In genomic region chr7:90475793-90476312, GRCm38 (mm10) we compare ENCODE assay signal across 8 mouse cellular contexts. TPM values are rescaled to one million over a fixed set of nuclear protein-coding genes. Genes with fewer than 3 reads are reported as not detected.
DNase-seq lines count a peak whose midpoint lies in the region; ATAC-seq and TF ChIP-seq lines count a peak whose summit lies in the region.

TSS of gene Tmem126b (minus strand) at chr7:90476001.

- peak within 1 kb of the TSS; percentile 75 for H3K9ac ChIP-seq in heart, embryonic 12.5 days
- peak within 1 kb of the TSS; percentile 67 for H3K9ac ChIP-seq in kidney, postnatal 0 days (ENCODE audit: low read depth, low read length)
- H3K9ac ChIP-seq in liver, embryonic 11.5 days (ENCODE audit: low read depth, low read length): peak within 1 kb of the TSS; percentile 75
- peak within 1 kb of the TSS; percentile 60 for H3K9ac ChIP-seq in stomach, embryonic 14.5 days (replicated peaks; ENCODE audit: low read depth, low read length)

- TF ChIP-seq CTCF in kidney, postnatal 0 days (IDR thresholded peaks at IDR 0.05; ENCODE audit: low read depth): no peak

- H3K4me1 ChIP-seq in heart, embryonic 12.5 days (replicated peaks): peaks cover 8% of the 10 kb centered on the region
- H3K4me1 ChIP-seq in kidney, postnatal 0 days (replicated peaks; ENCODE audit: insufficient read depth, low read length): peaks cover 5% of the 10 kb centered on the region; the same call in 1 of the 2 replicates
- peaks cover 7% of the 10 kb centered on the region for H3K4me1 ChIP-seq in liver, embryonic 11.5 days (replicated peaks; ENCODE audit: control insufficient read depth, insufficient read depth, low read length)
- 0 out of 2 replicates have a peak, but pooled peaks cover 4% of the 10 kb centered on the region for H3K4me1 ChIP-seq in stomach, embryonic 14.5 days (ENCODE audit: control insufficient read depth, insufficient read depth, low read length)

- ATAC-seq in erythroid progenitor cell, adult 5-6 weeks (replicated peaks; ENCODE audit: low FRiP score, poor library complexity, severe bottlenecking): peak; percentile 98
- ATAC-seq in heart, embryonic 12.5 days (ENCODE audit: insufficient number of reproducible peaks, low FRiP score): peak; percentile 100
- ATAC-seq in kidney, postnatal 0 days (replicated peaks; ENCODE audit: low FRiP score, low read depth): peak; percentile 100
- peak; percentile 100 for ATAC-seq in liver, embryonic 11.5 days (replicated peaks; ENCODE audit: low FRiP score)
- peak; percentile 100 for ATAC-seq in stomach, embryonic 14.5 days (ENCODE audit: insufficient number of reproducible peaks, insufficient read depth, low FRiP score, low read depth)

- peaks cover 5% of the 10 kb centered on the region for H3K36me3 ChIP-seq in heart, embryonic 12.5 days
- no peaks in the 10 kb centered on the region for H3K36me3 ChIP-seq in kidney, postnatal 0 days (ENCODE audit: insufficient read depth, low read length)
- H3K36me3 ChIP-seq in liver, embryonic 11.5 days (ENCODE audit: control insufficient read depth, insufficient read depth, low read length): no peaks in the 10 kb centered on the region
- no peaks in the 10 kb centered on the region for H3K36me3 ChIP-seq in stomach, embryonic 14.5 days (ENCODE audit: control insufficient read depth, insufficient read depth, low read length)

- H3K9me3 ChIP-seq in heart, embryonic 12.5 days (replicated peaks): no peaks in the 10 kb centered on the region
- no peaks in the 10 kb centered on the region for H3K9me3 ChIP-seq in kidney, postnatal 0 days (replicated peaks; ENCODE audit: low read length)
- no peaks in the 10 kb centered on the region for H3K9me3 ChIP-seq in liver, embryonic 11.5 days (ENCODE audit: control insufficient read depth, low read length)
- no peaks in the 10 kb centered on the region for H3K9me3 ChIP-seq in stomach, embryonic 14.5 days (ENCODE audit: control insufficient read depth, low read depth, low read length)

- 0 out of 2 replicates have a peak, but pooled peaks cover 2% of the 10 kb centered on the region for H3K27me3 ChIP-seq in heart, embryonic 12.5 days (replicated peaks)
- 0 out of 2 replicates have a peak, but pooled peaks cover 4% of the 10 kb centered on the region for H3K27me3 ChIP-seq in kidney, postnatal 0 days (ENCODE audit: insufficient read depth, low read length)
- no peaks in the 10 kb centered on the region for H3K27me3 ChIP-seq in liver, embryonic 11.5 days (replicated peaks; ENCODE audit: control insufficient read depth, insufficient read depth, low read length)
- no peaks in the 10 kb centered on the region for H3K27me3 ChIP-seq in stomach, embryonic 14.5 days (ENCODE audit: control insufficient read depth, insufficient read depth, low read length)

- peak within 1 kb of the TSS; percentile 94 for H3K4me2 ChIP-seq in heart, embryonic 12.5 days
- peak within 1 kb of the TSS; percentile 93 for H3K4me2 ChIP-seq in kidney, postnatal 0 days (ENCODE audit: low read length)
- H3K4me2 ChIP-seq in liver, embryonic 11.5 days: peak within 1 kb of the TSS; percentile 98
- H3K4me2 ChIP-seq in stomach, embryonic 14.5 days (replicated peaks; ENCODE audit: low read depth, low read length): peak within 1 kb of the TSS; percentile 81

- peak within 1 kb of the TSS; percentile 41; the same call in 1 of the 2 replicates for H3K27ac ChIP-seq in heart, embryonic 12.5 days (ENCODE audit: poor library complexity, severe bottlenecking)
- H3K27ac ChIP-seq in kidney, postnatal 0 days: peak within 1 kb of the TSS; percentile 42; the same call in 1 of the 2 replicates
- H3K27ac ChIP-seq in liver, embryonic 11.5 days (ENCODE audit: low read depth, low read length): peak within 1 kb of the TSS; percentile 9; the same call in 1 of the 2 replicates
- H3K27ac ChIP-seq in stomach, embryonic 14.5 days (ENCODE audit: low read length): no peak within 1 kb of the TSS; the same call in 1 of the 2 replicates

- peak within 1 kb of the TSS; percentile 69 for H3K4me3 ChIP-seq in heart, embryonic 12.5 days
- peak within 1 kb of the TSS; percentile 68 for H3K4me3 ChIP-seq in kidney, postnatal 0 days (replicated peaks; ENCODE audit: low read depth, low read length)
- H3K4me3 ChIP-seq in liver, embryonic 11.5 days (ENCODE audit: low read depth, low read length): peak within 1 kb of the TSS; percentile 65
- peak within 1 kb of the TSS; percentile 65 for H3K4me3 ChIP-seq in stomach, embryonic 14.5 days (ENCODE audit: low read depth, low read length)

- under 1% methylated on average over 36 of the region's 36 CpGs for WGBS in heart, embryonic 12.5 days
- WGBS in kidney, postnatal 0 days: under 1% methylated on average over 36 of the region's 36 CpGs
- under 1% methylated on average over 36 of the region's 36 CpGs for WGBS in liver, embryonic 11.5 days
- WGBS in stomach, embryonic 14.5 days: 1% methylated on average over 35 of the region's 36 CpGs

- DNase-seq in CD4-positive helper T cell, adult 2 months (ENCODE audit: low read depth, low spot score): peak; percentile 99
- DNase-seq in brain, embryonic 18.5 days (ENCODE audit: low read depth, low spot score): peak; percentile 91
- DNase-seq in kidney, postnatal 0 days (ENCODE audit: low spot score): peak; percentile 97
- peak; percentile 97 for DNase-seq in liver, embryonic 11.5 days (ENCODE audit: low spot score)
- peak; percentile 99 for DNase-seq in naive thymus-derived CD4-positive, alpha-beta T cell, adult 2 months (ENCODE audit: low read depth)

RNA-seq across cellular contexts. Expression of gene Tmem126b, which starts in this region (rescaled TPM):
- 1.8 and 9.6 TPM in 2 replicates for total RNA-seq in erythroid progenitor cell, adult 5-6 weeks (2015; ENCODE audit: low replicate concordance)
- 6.0 and 8.6 TPM in 2 replicates for total RNA-seq in erythroid progenitor cell, adult 5-6 weeks (2017; ENCODE audit: low replicate concordance)
- 28.8 and 29.2 TPM in 2 replicates for polyA plus RNA-seq in heart, embryonic 12.5 days (2016; fragmentation: Nextera tagmentation; extraction: Ambion mirVana)
- polyA plus RNA-seq in kidney, postnatal 0 days (2015; fragmentation: Nextera tagmentation; extraction: Ambion mirVana): 34.0 and 34.8 TPM in 2 replicates
- 22.9 and 24.7 TPM in 2 replicates for polyA plus RNA-seq in liver, embryonic 11.5 days (2014; fragmentation: Nextera tagmentation; extraction: Ambion mirVana)
- 32.7 and 34.3 TPM in 2 replicates for polyA plus RNA-seq in stomach, embryonic 14.5 days (2014; fragmentation: Nextera tagmentation; extraction: Ambion mirVana)
